Comparison of ENCODE assay signal across 9 mouse cellular contexts in the genomic region with DNA sequence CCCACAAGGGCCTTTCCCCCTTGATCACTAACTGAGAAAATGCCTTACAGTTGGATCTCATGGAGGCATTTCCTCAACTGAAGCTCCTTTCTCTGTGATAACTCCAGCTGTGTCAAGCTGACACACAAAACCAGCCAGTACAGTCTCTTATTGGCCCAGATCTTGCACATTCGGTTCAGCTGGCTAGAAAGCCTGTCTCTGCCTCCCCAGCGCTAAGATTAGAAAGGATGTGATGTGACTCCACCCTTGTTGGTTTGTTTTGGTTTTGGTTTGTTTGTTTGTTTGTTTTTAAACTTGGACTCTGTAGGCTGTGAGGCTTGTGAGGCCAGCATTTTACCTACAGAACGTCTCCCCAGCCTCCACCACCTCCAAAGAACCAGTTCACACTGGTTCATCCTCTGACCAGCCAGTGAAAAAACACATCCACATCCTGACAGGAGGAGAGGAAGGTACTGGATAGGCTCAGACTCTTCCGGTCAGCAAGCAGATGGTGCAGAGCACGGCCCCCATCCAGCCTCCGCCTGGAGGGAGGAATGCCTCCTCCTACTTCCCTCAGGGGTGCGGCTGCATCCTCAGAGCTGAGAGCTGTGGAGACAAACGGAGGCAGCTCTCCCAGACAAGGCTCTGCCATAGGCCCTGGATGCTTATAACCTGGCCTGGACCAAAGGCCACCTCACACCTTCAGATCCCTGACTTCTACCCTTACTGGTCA. TPM values are rescaled to one million over a fixed set of nuclear protein-coding genes. Genes with fewer than 3 reads are reported as not detected.
DNase-seq lines count a peak whose midpoint lies in the region; ATAC-seq lines count a peak whose summit lies in the region.
"Had no signal": no experiment of that assay in that cellular context is flagged by ENCODE, and none has a peak within 500 bp of the region (broad histone marks: within the 10 kb centered on the region; RNA-seq: fewer than 3 reads in every experiment).

No protein-coding gene starts in this region.

- no peaks in the 10 kb centered on the region for H3K36me3 ChIP-seq in liver, embryonic 15.5 days (replicated peaks)

- 43% methylated on average over 8 of the region's 8 CpGs for WGBS in liver, embryonic 15.5 days (ENCODE audit: insufficient replicate concordance)

- peak overlapping the region; percentile 23; the same call in 1 of the 2 replicates for H3K4me2 ChIP-seq in liver, embryonic 15.5 days

- H3K9me3 ChIP-seq in liver, embryonic 15.5 days (replicated peaks): no peaks in the 10 kb centered on the region

- intact Hi-C loops in heart, postnatal 14 days (cut with DNase I): no loop called here

- H3K4me1 ChIP-seq in liver, embryonic 15.5 days (replicated peaks): peaks cover 7% of the 10 kb centered on the region; the same call in 1 of the 2 replicates

- peak; percentile 26 for DNase-seq in gastrocnemius, postnatal 25 days
- DNase-seq in gastrocnemius, postnatal 10 days: no peak
- peak; percentile 68 for DNase-seq in embryo, embryonic 10 days (ENCODE audit: low spot score)
- DNase-seq in heart, postnatal 14 days: peak; percentile 35 to 48
- no peak for DNase-seq in ovary, adult 18-20 months (ENCODE audit: low spot score)
- no peak for DNase-seq in T-cell, adult 2 months (ENCODE audit: low spot score)
- no peak for DNase-seq in thymus, postnatal 0 days (ENCODE audit: low spot score)

- H3K27ac ChIP-seq in liver, embryonic 15.5 days (replicated peaks): no peak overlapping the region

- no peak overlapping the region; the same call in 1 of the 2 replicates for H3K4me3 ChIP-seq in liver, embryonic 15.5 days (replicated peaks)

- no peaks in the 10 kb centered on the region for H3K27me3 ChIP-seq in liver, embryonic 15.5 days

- H3K9ac ChIP-seq in liver, embryonic 15.5 days: no peak overlapping the region

- ATAC-seq in liver, embryonic 15.5 days (ENCODE audit: insufficient read depth): no peak

RNA-seq across cellular contexts. Expression of gene Ncf2, which starts 9.7 kb away (rescaled TPM):
- total RNA-seq in gastrocnemius, postnatal 25 days (2021): 1 to 10 TPM; 1.2 TPM
- total RNA-seq in gastrocnemius, postnatal 10 days (2021): 1 to 10 TPM; 2.5 to 2.8 TPM
- total RNA-seq in heart, postnatal 14 days (2021): 1 to 10 TPM; 3.9 to 5.1 TPM
- 11.2 and 11.7 TPM in 2 replicates for polyA plus RNA-seq in liver, embryonic 15.5 days (2015; fragmentation: Nextera tagmentation; extraction: Ambion mirVana)
- polyA plus RNA-seq in thymus, postnatal 0 days (2015; fragmentation: Nextera tagmentation; extraction: Ambion mirVana): 9.0 and 10.0 TPM in 2 replicates

RNA-seq across cellular contexts. Expression of gene Arpc5, which starts 43.4 kb away (rescaled TPM):
- 10 to 100 TPM; 13.6 to 18.5 TPM for total RNA-seq in gastrocnemius, postnatal 25 days (2021)
- total RNA-seq in gastrocnemius, postnatal 10 days (2021): 10 to 100 TPM; 38.2 to 49.0 TPM
- total RNA-seq in heart, postnatal 14 days (2021): 10 to 100 TPM; 53.0 to 57.9 TPM
- 138 and 146 TPM in 2 replicates for polyA plus RNA-seq in liver, embryonic 15.5 days (2015; fragmentation: Nextera tagmentation; extraction: Ambion mirVana)
- polyA plus RNA-seq in thymus, postnatal 0 days (2015; fragmentation: Nextera tagmentation; extraction: Ambion mirVana): 499 and 510 TPM in 2 replicates

RNA-seq across cellular contexts. Expression of gene Rgl1, which starts 43.5 kb away (rescaled TPM):
- total RNA-seq in gastrocnemius, postnatal 25 days (2021): 10 to 100 TPM; 12.1 TPM
- 10 to 100 TPM; 29.3 to 37.1 TPM for total RNA-seq in gastrocnemius, postnatal 10 days (2021)
- total RNA-seq in heart, postnatal 14 days (2021): 10 to 100 TPM; 51.7 to 51.8 TPM
- polyA plus RNA-seq in liver, embryonic 15.5 days (2015; fragmentation: Nextera tagmentation; extraction: Ambion mirVana): 13.0 and 13.1 TPM in 2 replicates
- 9.8 and 10.4 TPM in 2 replicates for polyA plus RNA-seq in thymus, postnatal 0 days (2015; fragmentation: Nextera tagmentation; extraction: Ambion mirVana)

RNA-seq across cellular contexts. Expression of gene Apobec4, which starts 59.3 kb away (rescaled TPM):
- not detected for total RNA-seq in gastrocnemius, postnatal 25 days (2021)
- not detected for total RNA-seq in gastrocnemius, postnatal 10 days (2021)
- total RNA-seq in heart, postnatal 14 days (2021): not detected
- not detected in 2 replicates for polyA plus RNA-seq in liver, embryonic 15.5 days (2015; fragmentation: Nextera tagmentation; extraction: Ambion mirVana)
- not detected in 2 replicates for polyA plus RNA-seq in thymus, postnatal 0 days (2015; fragmentation: Nextera tagmentation; extraction: Ambion mirVana)
- polyA plus RNA-seq: gonadal fat pad, adult 2 months had no signal

Comparison
In these comparisons a context has a peak if more than half of its experiments do, and no peak if none do; other contexts are left out.
1. DNase-seq: peak in gastrocnemius, postnatal 25 days (single experiment), embryo, embryonic 10 days (single experiment) and heart, postnatal 14 days (2 of 2); none in gastrocnemius, postnatal 10 days (single experiment), ovary, adult 18-20 months (single experiment), T-cell, adult 2 months (single experiment) and thymus, postnatal 0 days (single experiment).